Mouse (Mus musculus) MEL (cell line): Measurements from ENCODE around the gene Nr6a1. TPM values are rescaled to one million over a fixed set of nuclear protein-coding genes. Genes with fewer than 3 reads are reported as not detected.

Experiments
- DNase-seq: peaks from one replicate; pipeline ENCODE4 v3.0.0; 2011; ENCODE audit warnings: low read depth, low spot score
- H3K27ac ChIP-seq: 2 replicates; pipeline ENCODE4 v1.5.1; 2012; ENCODE audit warnings: low read depth, mild to moderate bottlenecking, control low read depth, low read length, moderate library complexity; ENCODE audit not compliant: control insufficient read depth
- H3K27me3 ChIP-seq, 2 experiments: fragments of 150-350 bp in 1 of 2; sonication (generic) in 1 of 2; 2 replicates each; pipeline ENCODE4 v1.6.1; 2012; ENCODE audit warnings: low read length in 2 of 2, mild to moderate bottlenecking in 2 of 2, improper control_type of control experiment in 1 of 2, moderate library complexity in 1 of 2; ENCODE audit not compliant: insufficient read depth in 2 of 2, control insufficient read depth in 1 of 2
- H3K36me3 ChIP-seq, 2 experiments: 2 replicates each; pipeline ENCODE4 v1.6.1; 2012 to 2014; ENCODE audit warnings: low read length in 2 of 2, improper control_type of control experiment in 1 of 2, inconsistent platforms in 1 of 2, mild to moderate bottlenecking in 1 of 2; ENCODE audit not compliant: insufficient read depth in 2 of 2, control insufficient read depth in 1 of 2
- H3K4me1 ChIP-seq, 2 experiments: fragments of 150-350 bp in 1 of 2; sonication (generic) in 1 of 2; 2 replicates each; pipeline ENCODE4 v1.6.1; 2012; ENCODE audit warnings: low read length in 2 of 2, improper control_type of control experiment in 1 of 2, mild to moderate bottlenecking in 1 of 2; ENCODE audit not compliant: insufficient read depth in 2 of 2, control insufficient read depth in 1 of 2
- H3K4me3 ChIP-seq, 2 experiments: fragments of 150-350 bp in 1 of 2; sonication (generic) in 1 of 2; 2 replicates each; pipeline ENCODE4 v1.5.1; 2012; ENCODE audit warnings: low read depth in 2 of 2, low read length in 2 of 2, mild to moderate bottlenecking in 2 of 2, moderate library complexity in 2 of 2, control low read depth in 1 of 2, improper control_type of control experiment in 1 of 2; ENCODE audit not compliant: control insufficient read depth in 1 of 2, insufficient read depth in 1 of 2
- H3K79me2 ChIP-seq: 2 replicates; pipeline ENCODE4 v1.6.1; 2012; ENCODE audit warnings: mild to moderate bottlenecking, low read length, moderate library complexity; ENCODE audit not compliant: control insufficient read depth, poor library complexity, insufficient read depth
- H3K9ac ChIP-seq: 2 replicates; pipeline ENCODE4 v1.6.1; 2012; ENCODE audit warnings: low read depth, mild to moderate bottlenecking, control low read depth, low read length, moderate library complexity; ENCODE audit not compliant: control insufficient read depth, poor library complexity, severe bottlenecking
- H3K9me3 ChIP-seq: fragments of 150-350 bp; sonication (generic); replicated peaks from 2 replicates; pipeline ENCODE4 v1.6.1; 2012; ENCODE audit warnings: mild to moderate bottlenecking, low read length, improper control_type of control experiment, moderate library complexity; ENCODE audit not compliant: insufficient read depth
- CHD1 ChIP-seq: IDR thresholded peaks from 2 replicates; pipeline ENCODE4 v1.6.1; 2012; ENCODE audit warnings: low read depth, mild to moderate bottlenecking, inconsistent platforms, low read length, improper control_type of control experiment
- CHD2 ChIP-seq: IDR thresholded peaks from 2 replicates; pipeline ENCODE4 v1.6.1; 2011; ENCODE audit warnings: low read length, improper control_type of control experiment
- CTCF ChIP-seq, 3 experiments: IDR thresholded peaks in 2 of 3; conservative IDR thresholded peaks in 1 of 3; 2 replicates each; pipeline ENCODE4 v1.5.1; 2011 to 2012; ENCODE audit warnings: low read length in 3 of 3, low read depth in 2 of 3, mild to moderate bottlenecking in 2 of 3, improper control_type of control experiment in 1 of 3, inconsistent platforms in 1 of 3, mixed read lengths in 1 of 3, moderate library complexity in 1 of 3; ENCODE audit not compliant: control insufficient read depth in 1 of 3, insufficient read depth in 1 of 3, poor library complexity in 1 of 3, severe bottlenecking in 1 of 3
- E2F4 ChIP-seq: IDR thresholded peaks from 2 replicates; pipeline ENCODE4 v1.6.1; 2011; ENCODE audit warnings: low read depth, low read length, improper control_type of control experiment, borderline replicate concordance
- HCFC1 ChIP-seq: IDR thresholded peaks from 2 replicates; pipeline ENCODE4 v1.6.1; 2012; ENCODE audit warnings: low read depth, mild to moderate bottlenecking, inconsistent platforms, low read length, improper control_type of control experiment, moderate library complexity
- MEF2A ChIP-seq: IDR thresholded peaks from 2 replicates; pipeline ENCODE4 v1.6.1; 2014; ENCODE audit warnings: low read depth, mild to moderate bottlenecking, inconsistent platforms, low read length, improper control_type of control experiment; ENCODE audit not compliant: poor library complexity, insufficient replicate concordance, severe bottlenecking; ENCODE audit errors: extremely low read depth
- MXI1 ChIP-seq: IDR thresholded peaks from 2 replicates; pipeline ENCODE4 v1.6.1; 2011; ENCODE audit warnings: mild to moderate bottlenecking, low read depth, low read length, improper control_type of control experiment
- MYC ChIP-seq: IDR thresholded peaks from 2 replicates; pipeline ENCODE4 v1.6.1; 2011; ENCODE audit warnings: low read depth, mild to moderate bottlenecking, low read length, improper control_type of control experiment, moderate library complexity
- NRF1 ChIP-seq: IDR thresholded peaks from 2 replicates; pipeline ENCODE4 v1.6.1; 2014; ENCODE audit warnings: low read depth, mild to moderate bottlenecking, inconsistent platforms, low read length, improper control_type of control experiment, moderate library complexity; ENCODE audit not compliant: poor library complexity, insufficient read depth, severe bottlenecking
- POLR2A ChIP-seq, 2 experiments: IDR thresholded peaks; 2 replicates each; pipeline ENCODE4 v1.6.1; 2011 to 2012; ENCODE audit warnings: low read length in 2 of 2, mild to moderate bottlenecking in 2 of 2, control low read depth in 1 of 2, improper control_type of control experiment in 1 of 2, low read depth in 1 of 2, moderate library complexity in 1 of 2; ENCODE audit not compliant: control insufficient read depth in 1 of 2, insufficient read depth in 1 of 2, poor library complexity in 1 of 2
- POLR2AphosphoS5 ChIP-seq: IDR thresholded peaks from 2 replicates; pipeline ENCODE4 v1.6.1; 2012; ENCODE audit warnings: low read depth, borderline replicate concordance, mild to moderate bottlenecking, inconsistent platforms, low read length, moderate library complexity, mixed read lengths
- UBTF ChIP-seq: IDR thresholded peaks from 2 replicates; pipeline ENCODE4 v1.6.1; 2012; ENCODE audit warnings: low read depth, mild to moderate bottlenecking, inconsistent platforms, low read length, improper control_type of control experiment, moderate library complexity, borderline replicate concordance; ENCODE audit not compliant: insufficient read depth
- USF2 ChIP-seq, 2 experiments: IDR thresholded peaks; 2 replicates each; pipeline ENCODE4 v1.6.1; 2011 to 2012; ENCODE audit warnings: improper control_type of control experiment in 2 of 2, low read length in 2 of 2, borderline replicate concordance in 1 of 2, inconsistent platforms in 1 of 2, low read depth in 1 of 2, mild to moderate bottlenecking in 1 of 2; ENCODE audit not compliant: insufficient read depth in 1 of 2
- ZC3H11A ChIP-seq: IDR thresholded peaks from 2 replicates; pipeline ENCODE4 v1.6.1; 2012; ENCODE audit warnings: low read depth, mild to moderate bottlenecking, inconsistent platforms, low read length, improper control_type of control experiment
- ZMIZ1 ChIP-seq: IDR thresholded peaks from 2 replicates; pipeline ENCODE4 v1.6.1; 2012; ENCODE audit warnings: low read depth, mild to moderate bottlenecking, inconsistent platforms, low read length, improper control_type of control experiment, moderate library complexity
- polyA plus RNA-seq, 2 experiments: library from polyadenylated mRNA; stranded (reverse) in 1 of 2; unstranded in 1 of 2; fragments of >175 nt in 1 of 2; fragments of >200 nt in 1 of 2; gene quantifications; 2 replicates each; pipeline versions ENCODE4 v1.2.1 to v1.2.4; 2012; ENCODE audit warnings: low replicate concordance in 2 of 2, low read depth in 1 of 2; ENCODE audit not compliant: insufficient read length in 2 of 2, insufficient read depth in 1 of 2, missing spikeins in 1 of 2
- total RNA-seq: library from RNA; depleted of rRNA; stranded (reverse); fragments of 300-350 nt; gene quantifications from 2 replicates; pipeline ENCODE4 v1.2.3, GENCODE M21; 2012

The Nr6a1 gene
- total and polyA plus RNA-seq, 3 experiments, result 5.0 to 22.8 (median 10.2) TPM

- Histone ChIP-seq H3K27me3 (no peaks in the 10 kb centered on the region), H3K79me2 (no peaks in the 10 kb centered on the region), H3K4me3 (no peak overlapping the region), H3K9me3 (no peaks in the 10 kb centered on the region), H3K27ac (no peak overlapping the region), H3K9ac (no peak overlapping the region), H3K36me3 (no peaks in the 10 kb centered on the region), H3K4me1 (no peaks in the 10 kb centered on the region)
- DNase-seq, result no peak
- TF ChIP-seq UBTF, result no peak
- TF ChIP-seq USF2 (IDR thresholded peaks at IDR 0.05; ENCODE audit: borderline replicate concordance in 1 of 2, insufficient read depth in 1 of 2, low read depth in 1 of 2, low read length in 2 of 2), result no peak
- no peak for TF ChIP-seq HCFC1
- no peak for TF ChIP-seq ZC3H11A
- no peak for TF ChIP-seq CHD2
- TF ChIP-seq MEF2A, result no peak
- TF ChIP-seq NRF1, result no peak
- TF ChIP-seq POLR2A (IDR thresholded peaks at IDR 0.05; ENCODE audit: control insufficient read depth in 1 of 2, insufficient read depth in 1 of 2, low read depth in 1 of 2, low read length in 2 of 2, poor library complexity in 1 of 2), result no peak
- no peak for TF ChIP-seq CHD1
- no peak for TF ChIP-seq CTCF (IDR thresholded peaks at IDR 0.05 in 2 of 3, conservative IDR thresholded peaks at IDR 0.05 in 1 of 3; ENCODE audit: control insufficient read depth in 1 of 3, insufficient read depth in 1 of 3, low read depth in 2 of 3, low read length in 3 of 3, poor library complexity in 1 of 3, severe bottlenecking in 1 of 3)
- TF ChIP-seq E2F4, result no peak
- TF ChIP-seq POLR2AphosphoS5, result no peak
- TF ChIP-seq ZMIZ1, result no peak
- TF ChIP-seq MXI1, result no peak
- TF ChIP-seq MYC, result no peak
These were observed 12.5 kb downstream of the Nr6a1 start for GRCm38 (mm10) chr2:38914965-38915364.

GRCm38 (mm10) chr2:38914517-38914916 lies 13.0 kb downstream of the Nr6a1 start:
- DNase-seq, result no peak
- Histone ChIP-seq H3K4me1 (no peaks in the 10 kb centered on the region), H3K9me3 (no peaks in the 10 kb centered on the region), H3K9ac (no peak overlapping the region), H3K27me3 (no peaks in the 10 kb centered on the region), H3K4me3 (no peak overlapping the region), H3K79me2 (no peaks in the 10 kb centered on the region), H3K36me3 (no peaks in the 10 kb centered on the region), H3K27ac (no peak overlapping the region)
- TF ChIP-seq MXI1 (no peak), MYC (no peak)
